8 mouse cellular contexts compared by ENCODE assay signal in the genomic region with DNA sequence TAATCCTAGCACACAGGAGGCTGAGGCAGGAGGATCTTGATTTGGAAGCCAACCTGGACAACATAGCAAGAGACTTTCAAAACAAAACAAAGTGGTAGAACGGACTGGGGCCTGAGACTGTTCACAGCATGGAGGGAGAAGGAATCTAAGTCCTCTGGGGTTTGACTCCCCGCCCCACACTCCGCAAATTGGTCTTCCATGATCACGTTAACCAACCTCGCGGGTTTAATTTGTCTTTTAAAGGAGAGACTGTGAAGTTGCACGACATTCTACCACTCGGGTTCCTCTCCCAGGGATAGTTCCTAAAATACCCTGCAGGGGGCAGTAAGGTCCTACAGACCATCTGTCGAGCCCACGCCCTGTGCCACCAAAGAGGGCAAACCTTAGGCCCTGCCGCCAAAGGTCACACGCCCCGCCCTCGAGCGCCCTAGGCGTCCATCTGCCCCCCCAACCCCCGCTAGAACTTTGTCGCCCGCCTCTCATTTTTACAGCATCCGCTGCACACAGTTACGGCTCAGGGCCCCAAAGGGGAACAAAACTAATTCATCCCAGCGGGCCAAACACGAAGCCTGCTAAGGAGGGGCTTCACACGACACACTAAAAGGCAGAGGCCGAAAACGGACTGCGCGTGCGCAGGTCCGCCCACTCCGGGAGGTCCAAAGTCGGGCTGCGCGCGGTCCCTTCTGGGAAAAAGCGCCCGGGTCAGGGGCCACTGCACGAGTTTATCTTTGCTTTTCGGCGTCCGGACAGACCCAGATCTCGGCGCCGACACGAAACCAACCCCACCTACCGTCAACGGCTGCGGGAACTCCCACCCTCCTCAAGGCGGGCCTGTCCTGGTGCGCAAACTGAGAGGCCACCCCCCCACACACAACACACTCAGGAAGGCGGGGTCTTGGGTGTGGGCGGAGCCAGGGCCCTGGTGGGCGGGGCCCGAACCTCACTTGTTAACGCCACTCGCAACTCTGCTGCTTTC. TPM values are rescaled to one million over a fixed set of nuclear protein-coding genes. Genes with fewer than 3 reads are reported as not detected.
DNase-seq lines count a peak whose midpoint lies in the region; ATAC-seq and TF ChIP-seq lines count a peak whose summit lies in the region.

Nhej1 (minus strand) TSS at position 855 of the 976 bp plus-strand sequence.

- H3K9ac ChIP-seq in heart, embryonic 12.5 days: peak within 1 kb of the TSS; percentile 74
- peak within 1 kb of the TSS; percentile 54 for H3K9ac ChIP-seq in kidney, postnatal 0 days (ENCODE audit: low read depth, low read length)
- H3K9ac ChIP-seq in liver, embryonic 11.5 days (ENCODE audit: low read depth, low read length): peak within 1 kb of the TSS; percentile 68
- H3K9ac ChIP-seq in stomach, embryonic 14.5 days (replicated peaks; ENCODE audit: low read depth, low read length): peak within 1 kb of the TSS; percentile 33; the same call in 1 of the 2 replicates

- WGBS in heart, embryonic 12.5 days: 2% methylated on average over 56 of the region's 56 CpGs
- 2% methylated on average over 56 of the region's 56 CpGs for WGBS in kidney, postnatal 0 days
- 2% methylated on average over 56 of the region's 56 CpGs for WGBS in liver, embryonic 11.5 days
- 1% methylated on average over 56 of the region's 56 CpGs for WGBS in stomach, embryonic 14.5 days

- H3K4me3 ChIP-seq in heart, embryonic 12.5 days: peak within 1 kb of the TSS; percentile 63
- peak within 1 kb of the TSS; percentile 46 for H3K4me3 ChIP-seq in kidney, postnatal 0 days (replicated peaks; ENCODE audit: low read depth, low read length)
- H3K4me3 ChIP-seq in liver, embryonic 11.5 days (ENCODE audit: low read depth, low read length): peak within 1 kb of the TSS; percentile 57
- H3K4me3 ChIP-seq in stomach, embryonic 14.5 days (ENCODE audit: low read depth, low read length): peak within 1 kb of the TSS; percentile 27

- TF ChIP-seq CTCF in kidney, postnatal 0 days (IDR thresholded peaks at IDR 0.05; ENCODE audit: low read depth): peak; percentile 81

- 0 out of 2 replicates have a peak, but pooled peaks cover 3% of the 10 kb centered on the region for H3K27me3 ChIP-seq in heart, embryonic 12.5 days (replicated peaks)
- no peaks in the 10 kb centered on the region for H3K27me3 ChIP-seq in kidney, postnatal 0 days (ENCODE audit: insufficient read depth, low read length)
- no peaks in the 10 kb centered on the region for H3K27me3 ChIP-seq in liver, embryonic 11.5 days (replicated peaks; ENCODE audit: control insufficient read depth, insufficient read depth, low read length)
- H3K27me3 ChIP-seq in stomach, embryonic 14.5 days (ENCODE audit: control insufficient read depth, insufficient read depth, low read length): no peaks in the 10 kb centered on the region

- H3K36me3 ChIP-seq in heart, embryonic 12.5 days: no peaks in the 10 kb centered on the region
- no peaks in the 10 kb centered on the region for H3K36me3 ChIP-seq in kidney, postnatal 0 days (ENCODE audit: insufficient read depth, low read length)
- H3K36me3 ChIP-seq in liver, embryonic 11.5 days (ENCODE audit: control insufficient read depth, insufficient read depth, low read length): no peaks in the 10 kb centered on the region
- no peaks in the 10 kb centered on the region for H3K36me3 ChIP-seq in stomach, embryonic 14.5 days (ENCODE audit: control insufficient read depth, insufficient read depth, low read length)

- peak within 1 kb of the TSS; percentile 96 for H3K27ac ChIP-seq in heart, embryonic 12.5 days (ENCODE audit: poor library complexity, severe bottlenecking)
- H3K27ac ChIP-seq in kidney, postnatal 0 days: peak within 1 kb of the TSS; percentile 94
- H3K27ac ChIP-seq in liver, embryonic 11.5 days (ENCODE audit: low read depth, low read length): peak within 1 kb of the TSS; percentile 95
- H3K27ac ChIP-seq in stomach, embryonic 14.5 days (ENCODE audit: low read length): peak within 1 kb of the TSS; percentile 94

- DNase-seq in B cell, adult 2 months: peak; percentile 97
- peak; percentile 97 for DNase-seq in brain, adult 2 months (ENCODE audit: low read depth, low spot score)
- DNase-seq in kidney, postnatal 0 days (ENCODE audit: low spot score): peak; percentile 98
- DNase-seq in liver, embryonic 11.5 days (ENCODE audit: low spot score): peak; percentile 98
- peak; percentile 99 for DNase-seq in naive thymus-derived CD4-positive, alpha-beta T cell, adult 2 months (ENCODE audit: low read depth)

- H3K4me1 ChIP-seq in heart, embryonic 12.5 days (replicated peaks): peaks cover 9% of the 10 kb centered on the region
- 0 out of 2 replicates have a peak, but pooled peaks cover 3% of the 10 kb centered on the region for H3K4me1 ChIP-seq in kidney, postnatal 0 days (replicated peaks; ENCODE audit: insufficient read depth, low read length)
- H3K4me1 ChIP-seq in liver, embryonic 11.5 days (replicated peaks; ENCODE audit: control insufficient read depth, insufficient read depth, low read length): peaks cover 4% of the 10 kb centered on the region
- peaks cover 6% of the 10 kb centered on the region; the same call in 1 of the 2 replicates for H3K4me1 ChIP-seq in stomach, embryonic 14.5 days (ENCODE audit: control insufficient read depth, insufficient read depth, low read length)

- H3K9me3 ChIP-seq in heart, embryonic 12.5 days (replicated peaks): no peaks in the 10 kb centered on the region
- no peaks in the 10 kb centered on the region for H3K9me3 ChIP-seq in kidney, postnatal 0 days (replicated peaks; ENCODE audit: low read length)
- no peaks in the 10 kb centered on the region for H3K9me3 ChIP-seq in liver, embryonic 11.5 days (ENCODE audit: control insufficient read depth, low read length)
- H3K9me3 ChIP-seq in stomach, embryonic 14.5 days (ENCODE audit: control insufficient read depth, low read depth, low read length): no peaks in the 10 kb centered on the region

- peak; percentile 90 for ATAC-seq in erythroblast, adult 5-6 weeks (replicated peaks; ENCODE audit: low FRiP score, poor library complexity, severe bottlenecking)
- peak; percentile 98 for ATAC-seq in heart, embryonic 12.5 days (ENCODE audit: insufficient number of reproducible peaks, low FRiP score)
- peak; percentile 97 for ATAC-seq in kidney, postnatal 0 days (replicated peaks; ENCODE audit: low FRiP score, low read depth)
- peak; percentile 94 for ATAC-seq in liver, embryonic 11.5 days (replicated peaks; ENCODE audit: low FRiP score)
- peak; percentile 95 for ATAC-seq in stomach, embryonic 14.5 days (ENCODE audit: insufficient number of reproducible peaks, insufficient read depth, low FRiP score, low read depth)

- H3K4me2 ChIP-seq in heart, embryonic 12.5 days: peak within 1 kb of the TSS; percentile 59
- peak within 1 kb of the TSS; percentile 49 for H3K4me2 ChIP-seq in kidney, postnatal 0 days (ENCODE audit: low read length)
- peak within 1 kb of the TSS; percentile 80 for H3K4me2 ChIP-seq in liver, embryonic 11.5 days
- H3K4me2 ChIP-seq in stomach, embryonic 14.5 days (replicated peaks; ENCODE audit: low read depth, low read length): peak within 1 kb of the TSS; percentile 46

RNA-seq across cellular contexts. Expression of gene Nhej1, which starts in this region (rescaled TPM):
- total RNA-seq in erythroblast, adult 5-6 weeks (2015; ENCODE audit: low replicate concordance): 0.77 and 8.2 TPM in 2 replicates
- 4.0 and 10.0 TPM in 2 replicates for total RNA-seq in erythroblast, adult 5-6 weeks (2017; ENCODE audit: low replicate concordance)
- 6.0 and 6.9 TPM in 2 replicates for polyA plus RNA-seq in heart, embryonic 12.5 days (2016; fragmentation: Nextera tagmentation; extraction: Ambion mirVana)
- polyA plus RNA-seq in kidney, postnatal 0 days (2015; fragmentation: Nextera tagmentation; extraction: Ambion mirVana): 10.5 and 11.0 TPM in 2 replicates
- 6.8 and 8.6 TPM in 2 replicates for polyA plus RNA-seq in liver, embryonic 11.5 days (2014; fragmentation: Nextera tagmentation; extraction: Ambion mirVana)
- 7.2 and 9.7 TPM in 2 replicates for polyA plus RNA-seq in stomach, embryonic 14.5 days (2014; fragmentation: Nextera tagmentation; extraction: Ambion mirVana)

Comparison
In these comparisons a context has a peak if more than half of its experiments do, and no peak if none do; other contexts are left out.
1. Peak in every context shown above with its lines: DNase-seq, ATAC-seq, H3K4me3 ChIP-seq and H3K27ac ChIP-seq.